ENCODE assay signal across 11 mouse cellular contexts in the genomic region with DNA sequence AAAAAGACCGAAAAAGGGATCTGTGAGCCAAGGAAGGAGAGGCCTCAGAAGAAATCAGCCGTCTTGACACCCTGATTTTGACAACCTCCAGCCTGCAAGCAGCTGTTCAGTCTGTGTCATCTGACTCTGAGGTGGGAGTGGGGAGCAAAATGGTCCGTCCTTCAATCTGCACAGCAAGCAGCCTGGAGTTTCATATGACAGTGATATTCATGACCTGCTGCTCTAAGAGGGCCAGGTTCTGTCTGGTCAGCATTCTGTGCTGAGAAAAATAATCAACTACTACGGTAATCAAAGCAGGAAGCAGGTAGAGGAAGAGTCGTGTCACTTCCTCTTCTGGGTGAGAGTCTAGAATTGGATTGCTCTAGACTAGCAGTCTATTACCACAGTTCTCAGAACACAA. TPM values are rescaled to one million over a fixed set of nuclear protein-coding genes. Genes with fewer than 3 reads are reported as not detected.
DNase-seq lines count a peak whose midpoint lies in the region; ATAC-seq and TF ChIP-seq lines count a peak whose summit lies in the region.
"Had no signal": no experiment of that assay in that cellular context is flagged by ENCODE, and none has a peak within 500 bp of the region (broad histone marks: within the 10 kb centered on the region; RNA-seq: fewer than 3 reads in every experiment).

No protein-coding gene starts in this region.

- H3K9ac ChIP-seq in heart, embryonic 16.5 days (ENCODE audit: low read length) = no peak overlapping the region
- H3K9ac ChIP-seq in heart, adult 2 months (ENCODE audit: low read depth, low read length) = no peak overlapping the region
- H3K9ac ChIP-seq in lung, embryonic 16.5 days (ENCODE audit: low read length) = no peak overlapping the region
- H3K9ac ChIP-seq: forebrain, embryonic 13.5 days; limb, embryonic 12.5 days had no signal

- H3K79me2 ChIP-seq in heart, adult 2 months (replicated peaks; ENCODE audit: control insufficient read depth, insufficient read depth, low read length) = no peaks in the 10 kb centered on the region

- no peak for DNase-seq in heart, adult 2 months
- no peak for DNase-seq in lung, postnatal 25 days (ENCODE audit: low spot score)
- peak; percentile 66 for DNase-seq in naive thymus-derived CD4-positive, alpha-beta T cell, adult 2 months (ENCODE audit: low read depth)
- DNase-seq in embryo, embryonic 10 days (ENCODE audit: low spot score) = no peak
- DNase-seq in left cerebral cortex, postnatal 10 days (ENCODE audit: extremely low spot score in 1 of 2, low spot score in 2 of 2) = no peak
- DNase-seq: gastrocnemius, postnatal 36 days had no signal

- 56% methylated on average over 5 of the region's 5 CpGs for WGBS in heart, embryonic 16.5 days
- 53% methylated on average over 5 of the region's 5 CpGs for WGBS in heart, adult 2 months
- 35% methylated on average over 5 of the region's 5 CpGs for WGBS in lung, embryonic 16.5 days

- no peak for ATAC-seq in heart, embryonic 16.5 days (replicated peaks; ENCODE audit: extremely low read depth, insufficient read depth, low FRiP score)
- ATAC-seq in lung, embryonic 16.5 days (ENCODE audit: low read depth) = peak; percentile 61
- peak; percentile 43 for ATAC-seq in granulocyte monocyte progenitor cell, adult 5-6 weeks (replicated peaks; ENCODE audit: poor library complexity, severe bottlenecking)
- ATAC-seq: forebrain, embryonic 13.5 days had no signal

- no peaks in the 10 kb centered on the region for H3K9me3 ChIP-seq in heart, embryonic 16.5 days (replicated peaks; ENCODE audit: control insufficient read depth, low read length)
- H3K9me3 ChIP-seq in lung, embryonic 16.5 days (ENCODE audit: control insufficient read depth, low read length) = no peaks in the 10 kb centered on the region
- H3K9me3 ChIP-seq: forebrain, embryonic 13.5 days; limb, embryonic 12.5 days had no signal

- TF ChIP-seq EP300 in heart, adult 2 months (IDR thresholded peaks at IDR 0.05; ENCODE audit: insufficient read depth, low read depth, low read length) = no peak

- no peak for TF ChIP-seq CTCF in heart, adult 2 months (IDR thresholded peaks at IDR 0.05)

- peaks cover 4% of the 10 kb centered on the region for H3K4me1 ChIP-seq in heart, embryonic 16.5 days (ENCODE audit: control insufficient read depth, insufficient read depth, low read length)
- H3K4me1 ChIP-seq in heart, adult 2 months (ENCODE audit: control insufficient read depth, insufficient read depth, low read length) = peaks cover 7% of the 10 kb centered on the region
- peaks cover 14% of the 10 kb centered on the region for H3K4me1 ChIP-seq in lung, embryonic 16.5 days (replicated peaks; ENCODE audit: control insufficient read depth, insufficient read depth, low read length)

- no peak overlapping the region for H3K4me3 ChIP-seq in heart, embryonic 16.5 days (ENCODE audit: low read length)
- H3K4me3 ChIP-seq in heart, adult 2 months = no peak overlapping the region
- H3K4me3 ChIP-seq in lung, embryonic 16.5 days (ENCODE audit: low read length) = no peak overlapping the region
- H3K4me3 ChIP-seq: forebrain, embryonic 13.5 days; limb, embryonic 12.5 days had no signal

- intact Hi-C loops in heart, adult 2 months (cut with DNase I) = loop anchor here (5.0 kb wide), 3 partner anchors 56 to 106 kb away; partner anchors contain the start of gene Ift57
- intact Hi-C loops in left cerebral cortex, postnatal 10 days (cut with DNase I) = no loop called here

- H3K27me3 ChIP-seq in heart, embryonic 16.5 days (ENCODE audit: control insufficient read depth, insufficient read depth, low read length) = no peaks in the 10 kb centered on the region
- H3K27me3 ChIP-seq in heart, adult 2 months (ENCODE audit: control insufficient read depth, insufficient read depth, low read length) = no peaks in the 10 kb centered on the region
- H3K27me3 ChIP-seq in lung, embryonic 16.5 days (ENCODE audit: control insufficient read depth, insufficient read depth, low read depth, low read length) = no peaks in the 10 kb centered on the region
- H3K27me3 ChIP-seq: forebrain, embryonic 13.5 days had no signal

- H3K36me3 ChIP-seq in heart, embryonic 16.5 days (ENCODE audit: control insufficient read depth, insufficient read depth) = no peaks in the 10 kb centered on the region
- 0 out of 2 replicates have a peak, but pooled peaks cover 2% of the 10 kb centered on the region for H3K36me3 ChIP-seq in heart, adult 2 months (ENCODE audit: control insufficient read depth, insufficient read depth, low read length)
- no peaks in the 10 kb centered on the region for H3K36me3 ChIP-seq in lung, embryonic 16.5 days (ENCODE audit: control insufficient read depth, insufficient read depth, low read length)
- H3K36me3 ChIP-seq: limb, embryonic 12.5 days had no signal

- no peak overlapping the region for H3K4me2 ChIP-seq in heart, embryonic 16.5 days (ENCODE audit: low read depth, low read length)
- H3K4me2 ChIP-seq in lung, embryonic 16.5 days (ENCODE audit: low read depth, low read length) = no peak overlapping the region
- H3K4me2 ChIP-seq: forebrain, embryonic 13.5 days; limb, embryonic 12.5 days had no signal

- TF ChIP-seq POLR2A in heart, adult 2 months (IDR thresholded peaks at IDR 0.05; ENCODE audit: insufficient read depth, low read depth, low read length) = no peak

- 0 out of 2 replicates have a peak overlapping the region, but pooled peaks have one; percentile 17 for H3K27ac ChIP-seq in heart, embryonic 16.5 days (ENCODE audit: low read length)
- H3K27ac ChIP-seq in heart, adult 2 months = no peak overlapping the region
- no peak overlapping the region for H3K27ac ChIP-seq in lung, embryonic 16.5 days (ENCODE audit: low read length)
- H3K27ac ChIP-seq: forebrain, embryonic 13.5 days; limb, embryonic 12.5 days had no signal

RNA-seq across cellular contexts. Expression of gene Cd47, which starts 1.1 kb away (rescaled TPM):
- polyA plus RNA-seq in heart, embryonic 16.5 days (2015; fragmentation: Nextera tagmentation; extraction: Ambion mirVana) = 76.3 and 93.0 TPM in 2 replicates
- 10 to 100 TPM; 76.5 to 87.1 TPM for total RNA-seq in heart, adult 2 months (2021)
- 30.9 and 49.3 TPM in 2 replicates for polyA plus RNA-seq in heart, adult 2 months (2012; rRNA removed)
- polyA plus RNA-seq in lung, embryonic 16.5 days (2015; fragmentation: Nextera tagmentation; extraction: Ambion mirVana) = 136 TPM in 2 replicates
- total RNA-seq in granulocyte monocyte progenitor cell, adult 5-6 weeks (2014; fragmentation: Nextera tagmentation) = 334 and 345 TPM in 2 replicates
- total RNA-seq in granulocyte monocyte progenitor cell, adult 5-6 weeks (2017) = 258 and 269 TPM in 2 replicates
- total RNA-seq in left cerebral cortex, postnatal 10 days (2021) = 100 to 1,000 TPM; 294 to 300 TPM
